Mouse (Mus musculus): ENCODE results near the gene Shoc2. TPM values are rescaled to one million over a fixed set of nuclear protein-coding genes. Genes with fewer than 3 reads are reported as not detected.
"Not testable (repeated sequence)": the region's sequence is repeated elsewhere in the genome, so short reads cannot be mapped to it uniquely, and the experiment has no call there.

Shoc2 gene
- total and polyA plus RNA-seq, 3 experiments, result 14.1 to 27.1 (median 23.7) TPM

DNA sequence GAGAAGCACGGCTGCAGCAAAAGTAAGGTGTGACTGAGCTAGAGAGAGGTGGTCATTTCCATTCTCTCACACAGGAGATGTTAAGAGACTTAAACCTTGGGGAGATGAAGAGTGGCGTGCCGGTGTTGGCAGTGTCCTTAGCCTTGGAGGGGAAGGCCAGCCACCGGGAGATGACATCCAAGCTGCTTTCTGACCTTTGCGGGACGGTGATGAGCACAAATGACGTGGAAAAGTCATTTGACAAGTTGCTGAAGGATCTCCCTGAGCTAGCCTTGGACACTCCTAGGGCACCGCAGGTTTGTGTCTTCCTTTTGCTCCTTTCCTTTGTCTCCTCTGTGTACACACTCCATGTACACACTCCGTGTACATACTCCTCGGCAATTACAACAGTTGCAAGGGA is 24.6 kb upstream of the Shoc2 start:
- Histone ChIP-seq H3K4me2 (ENCODE audit: insufficient read depth, low read depth, poor library complexity, severe bottlenecking) (no peak overlapping the region), H3K36me3 (replicated peaks in 1 of 2; ENCODE audit: control insufficient read depth in 1 of 2, insufficient read depth in 1 of 2, low read length in 1 of 2) (peaks cover 47 to 73% of the 10 kb centered on the region in 2 experiments), H3K27me3 (replicated peaks) (no peaks in the 10 kb centered on the region), H3K4me1 (ENCODE audit: control insufficient read depth in 1 of 2, insufficient read depth in 2 of 2) (no peaks in the 10 kb centered on the region), H3K79me2 (replicated peaks; ENCODE audit: control insufficient read depth, extremely low read depth, insufficient read depth, poor library complexity, severe bottlenecking) (no peaks in the 10 kb centered on the region), H3K9me3 (replicated peaks; ENCODE audit: low read length) (no peaks in the 10 kb centered on the region), H3K27ac (ENCODE audit: insufficient read depth, low read depth) (no peak overlapping the region), H3K4me3 (replicated peaks in 1 of 3; ENCODE audit: low read depth in 2 of 3, low read length in 2 of 3, poor library complexity in 1 of 3) (no peak overlapping the region), H3K9ac (ENCODE audit: insufficient read depth, low read depth) (no peak overlapping the region)
- DNase-seq (ENCODE audit: extremely low read depth), result no peak
- dilution Hi-C loops (cut with MboI; ENCODE audit: extremely low pct_ligation_motif_present, extremely low pct_unique_long_range_greater_than_20kb, low sequenced_read_pairs), result no loop called here
- in situ Hi-C loops (cut with MboI; ENCODE audit: low pct_ligation_motif_present, low pct_unique_long_range_greater_than_20kb, low sequenced_read_pairs), result no loop called here
- no peak for TF ChIP-seq USF1 (IDR thresholded peaks at IDR 0.05; ENCODE audit: low read depth, low read length)
- TF ChIP-seq SIN3A (IDR thresholded peaks at IDR 0.05; ENCODE audit: low read length), result no peak
- no peak for TF ChIP-seq TBP (conservative IDR thresholded peaks at IDR 0.05; ENCODE audit: low read depth, low read length)
- TF ChIP-seq NRF1 (IDR thresholded peaks at IDR 0.05; ENCODE audit: low read depth, low read length), result no peak
- TF ChIP-seq MAZ (IDR thresholded peaks at IDR 0.05; ENCODE audit: low read depth, low read length), result no peak

DNA sequence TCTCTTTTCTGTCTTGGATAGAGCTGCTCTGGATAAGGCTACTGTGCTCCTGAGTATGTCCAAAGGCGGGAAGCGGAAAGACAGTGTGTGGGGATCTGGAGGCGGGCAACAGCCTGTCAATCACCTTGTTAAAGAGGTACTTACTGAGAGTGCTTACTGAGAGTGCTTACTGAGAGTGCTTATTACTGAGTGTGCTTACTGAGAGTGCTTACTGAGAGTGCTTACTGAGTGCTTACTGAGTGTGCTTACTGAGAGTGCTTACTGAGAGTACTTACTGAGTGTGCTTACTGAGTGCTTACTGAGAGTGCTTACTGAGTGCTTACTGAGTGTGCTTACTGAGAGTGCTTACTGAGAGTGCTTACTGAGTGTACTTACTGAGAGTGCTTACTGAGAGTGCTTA is 22.1 kb upstream of the Shoc2 start:
- H3K9ac ChIP-seq (ENCODE audit: insufficient read depth, low read depth); in situ Hi-C loops (cut with MboI; ENCODE audit: low pct_ligation_motif_present, low pct_unique_long_range_greater_than_20kb, low sequenced_read_pairs); H3K4me2 ChIP-seq (ENCODE audit: insufficient read depth, low read depth, poor library complexity, severe bottlenecking); H3K27me3 ChIP-seq (replicated peaks); DNase-seq (ENCODE audit: extremely low read depth); H3K27ac ChIP-seq (ENCODE audit: insufficient read depth, low read depth); H3K9me3 ChIP-seq (replicated peaks; ENCODE audit: low read length); H3K4me3 ChIP-seq (replicated peaks in 1 of 3; ENCODE audit: low read depth in 2 of 3, low read length in 2 of 3, poor library complexity in 1 of 3); dilution Hi-C loops (cut with MboI; ENCODE audit: extremely low pct_ligation_motif_present, extremely low pct_unique_long_range_greater_than_20kb, low sequenced_read_pairs); H3K79me2 ChIP-seq (replicated peaks; ENCODE audit: control insufficient read depth, extremely low read depth, insufficient read depth, poor library complexity, severe bottlenecking); H3K4me1 ChIP-seq (ENCODE audit: control insufficient read depth in 1 of 2, insufficient read depth in 2 of 2): not testable (repeated sequence)
- H3K36me3 ChIP-seq (replicated peaks in 1 of 2; ENCODE audit: control insufficient read depth in 1 of 2, insufficient read depth in 1 of 2, low read length in 1 of 2), result peaks cover 34 to 68% of the 10 kb centered on the region in 2 experiments

DNA sequence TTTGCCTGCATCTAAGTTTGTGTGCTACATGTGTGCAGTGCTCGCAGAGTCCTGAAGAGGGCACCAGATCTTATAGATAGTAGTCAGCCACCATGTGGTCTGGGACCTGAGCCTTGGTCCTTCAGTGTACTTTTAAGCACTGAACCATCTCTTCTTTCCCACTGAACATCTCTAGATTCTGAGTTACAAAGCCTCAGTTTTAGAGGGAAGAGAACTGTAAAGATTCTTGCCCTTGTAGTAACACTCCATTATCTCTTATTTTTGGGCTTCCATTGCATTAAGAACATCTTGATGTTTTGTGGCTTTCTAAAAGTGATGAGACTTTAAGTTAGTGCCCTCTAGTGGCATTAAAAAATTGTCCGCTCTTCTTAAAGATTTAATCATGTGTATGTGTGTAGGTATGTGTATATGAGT is 18.8 kb upstream of the Shoc2 start:
- H3K9me3 ChIP-seq (replicated peaks; ENCODE audit: low read length), result peaks cover 2% of the 10 kb centered on the region
- in situ Hi-C loops (cut with MboI; ENCODE audit: low pct_ligation_motif_present, low pct_unique_long_range_greater_than_20kb, low sequenced_read_pairs), result no loop called here
- no peak overlapping the region for H3K27ac ChIP-seq (ENCODE audit: insufficient read depth, low read depth)
- no peak overlapping the region for H3K4me3 ChIP-seq (replicated peaks in 1 of 3; ENCODE audit: low read depth in 2 of 3, low read length in 2 of 3, poor library complexity in 1 of 3)
- peak; percentile 62 for DNase-seq (ENCODE audit: extremely low read depth)
- dilution Hi-C loops (cut with MboI; ENCODE audit: extremely low pct_ligation_motif_present, extremely low pct_unique_long_range_greater_than_20kb, low sequenced_read_pairs), result no loop called here
- H3K4me2 ChIP-seq (ENCODE audit: insufficient read depth, low read depth, poor library complexity, severe bottlenecking), result no peak overlapping the region
- no peaks in the 10 kb centered on the region for H3K27me3 ChIP-seq (replicated peaks)
- TF ChIP-seq KAT2A (IDR thresholded peaks at IDR 0.05; ENCODE audit: insufficient replicate concordance, low read length), result no peak
- TF ChIP-seq CTCF (conservative IDR thresholded peaks at IDR 0.05 in 1 of 2, IDR thresholded peaks at IDR 0.05 in 1 of 2; ENCODE audit: low read depth in 2 of 2, low read length in 2 of 2), result peak in 1 of 2 experiments; percentile 60; a peak in 2 of 4 replicates
- peak; percentile 83; the same call in 1 of the 2 replicates for TF ChIP-seq MYC (IDR thresholded peaks at IDR 0.05; ENCODE audit: low read depth, low read length)
- no peak for TF ChIP-seq ZMIZ1 (IDR thresholded peaks at IDR 0.05; ENCODE audit: low read depth, low read length)
- no peak for TF ChIP-seq ZNF384 (IDR thresholded peaks at IDR 0.05; ENCODE audit: low read depth, low read length)
- peak; percentile 70 for TF ChIP-seq SMC3 (IDR thresholded peaks at IDR 0.05; ENCODE audit: low read depth, low read length)
- TF ChIP-seq ZKSCAN1 (IDR thresholded peaks at IDR 0.05; ENCODE audit: borderline replicate concordance, low read depth, low read length), result no peak
- TF ChIP-seq RAD21 (IDR thresholded peaks at IDR 0.05; ENCODE audit: low read depth, low read length), result peak; percentile 59
- peak; percentile 14; the same call in 1 of the 2 replicates for TF ChIP-seq ZC3H11A (IDR thresholded peaks at IDR 0.05; ENCODE audit: low read depth, low read length)
- TF ChIP-seq SIN3A (IDR thresholded peaks at IDR 0.05; ENCODE audit: low read length), result no peak
- no peak overlapping the region for H3K9ac ChIP-seq (ENCODE audit: insufficient read depth, low read depth)
- H3K36me3 ChIP-seq (replicated peaks in 1 of 2; ENCODE audit: control insufficient read depth in 1 of 2, insufficient read depth in 1 of 2, low read length in 1 of 2), result peaks cover 21 to 69% of the 10 kb centered on the region in 2 experiments
- H3K79me2 ChIP-seq (replicated peaks; ENCODE audit: control insufficient read depth, extremely low read depth, insufficient read depth, poor library complexity, severe bottlenecking), result no peaks in the 10 kb centered on the region
- H3K4me1 ChIP-seq (ENCODE audit: control insufficient read depth in 1 of 2, insufficient read depth in 2 of 2), result no peaks in the 10 kb centered on the region

Data from CH12.LX (cell line).